In the genomic region with DNA sequence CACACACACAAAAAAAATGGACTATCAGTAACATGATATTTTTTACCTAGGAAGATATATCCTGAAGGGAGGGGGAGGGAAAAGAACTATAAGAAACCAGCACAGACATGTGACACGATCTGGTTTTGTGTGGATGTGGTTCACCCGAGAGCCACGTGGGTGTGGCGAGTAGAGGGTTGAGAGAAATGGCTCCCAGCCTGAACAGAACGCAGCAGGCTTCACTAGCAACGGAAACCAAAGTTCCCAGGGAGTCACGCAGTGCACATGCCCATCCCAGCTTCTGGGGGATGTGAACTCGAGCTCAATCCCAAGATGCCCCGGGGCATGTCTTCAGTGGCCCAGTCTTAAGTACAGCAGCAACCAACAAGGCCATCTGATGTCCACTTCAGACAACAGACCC, we compare ENCODE assay signal across 14 mouse cellular contexts.
"Had no signal": no experiment of that assay in that cellular context is flagged by ENCODE, and none has a peak within 500 bp of the region (broad histone marks: within the 10 kb centered on the region; RNA-seq: fewer than 3 reads in every experiment).

No protein-coding gene starts in this region.

- H3K9ac ChIP-seq: limb, embryonic 13.5 days; liver, embryonic 14.5 days; midbrain, embryonic 13.5 days; neural tube, embryonic 15.5 days had no signal

- H3K4me1 ChIP-seq: midbrain, embryonic 13.5 days; neural tube, embryonic 15.5 days had no signal

- H3K9me3 ChIP-seq: limb, embryonic 13.5 days; midbrain, embryonic 13.5 days; neural tube, embryonic 15.5 days had no signal

- H3K27ac ChIP-seq: layer of hippocampus, adult 2 months; limb, embryonic 13.5 days; liver, embryonic 14.5 days; midbrain, embryonic 13.5 days; neural tube, embryonic 15.5 days had no signal

- ATAC-seq: midbrain, embryonic 13.5 days had no signal

- H3K4me3 ChIP-seq: layer of hippocampus, adult 2 months; limb, embryonic 13.5 days; midbrain, embryonic 13.5 days; myocyte; neural tube, embryonic 15.5 days had no signal

- H3K4me2 ChIP-seq: limb, embryonic 13.5 days; midbrain, embryonic 13.5 days; neural tube, embryonic 15.5 days had no signal

- DNase-seq: kidney, adult 9 months; kidney, postnatal 25 days; left cerebral cortex, postnatal 4 days; lung, adult 18-20 months; right cerebral cortex, postnatal 4 days; spleen, adult 18-20 months; thymus, adult 2 months; thymus, postnatal 25 days had no signal

- H3K27me3 ChIP-seq: limb, embryonic 13.5 days; midbrain, embryonic 13.5 days; neural tube, embryonic 15.5 days had no signal
